Mouse (Mus musculus) c-Kit-positive CD71-positive TER-119-positive erythroid progenitor cells, embryonic 14.5 days (primary cell): ENCODE measurements around the gene Spic.

ENCODE experiments used
- DNase-seq: peaks from one replicate; pipeline ENCODE4 v3.0.0-alpha.2; 2013; ENCODE audit warnings: low spot score

The Spic gene

GRCm38 (mm10) chr10:88645448-88645847, 39.4 kb downstream of the Spic start:
- no peak for DNase-seq

DNA sequence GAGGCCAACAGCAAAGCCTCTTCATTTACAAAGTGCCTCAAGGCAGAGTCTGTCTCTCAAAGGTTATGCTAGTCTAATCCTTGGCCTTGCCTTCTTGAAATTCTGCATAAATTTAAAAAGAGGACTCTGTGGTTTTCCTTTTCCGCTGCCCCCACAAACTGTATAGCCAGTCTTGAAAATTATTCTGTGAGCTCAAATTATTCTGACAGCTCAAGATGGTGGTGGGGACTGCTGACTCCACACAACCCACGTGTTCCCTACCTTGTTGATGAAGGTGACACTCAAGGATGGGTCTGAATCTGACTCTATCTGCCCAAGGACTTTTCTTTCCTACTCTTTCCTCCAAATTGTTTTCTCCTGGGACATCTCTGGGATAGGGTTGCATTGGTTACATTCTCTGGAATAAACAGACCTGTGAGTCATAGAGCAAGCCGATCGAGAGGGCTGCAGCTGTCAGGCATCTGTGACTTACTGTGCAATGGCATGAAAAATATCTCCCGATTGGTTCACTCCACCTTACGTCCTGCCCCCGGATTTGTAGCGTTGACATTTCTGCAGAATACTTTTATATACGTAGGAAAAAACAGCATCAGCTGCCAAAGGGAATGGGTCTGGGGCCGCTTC, 53.4 kb downstream of the Spic start:
- DNase-seq, result no peak

DNA sequence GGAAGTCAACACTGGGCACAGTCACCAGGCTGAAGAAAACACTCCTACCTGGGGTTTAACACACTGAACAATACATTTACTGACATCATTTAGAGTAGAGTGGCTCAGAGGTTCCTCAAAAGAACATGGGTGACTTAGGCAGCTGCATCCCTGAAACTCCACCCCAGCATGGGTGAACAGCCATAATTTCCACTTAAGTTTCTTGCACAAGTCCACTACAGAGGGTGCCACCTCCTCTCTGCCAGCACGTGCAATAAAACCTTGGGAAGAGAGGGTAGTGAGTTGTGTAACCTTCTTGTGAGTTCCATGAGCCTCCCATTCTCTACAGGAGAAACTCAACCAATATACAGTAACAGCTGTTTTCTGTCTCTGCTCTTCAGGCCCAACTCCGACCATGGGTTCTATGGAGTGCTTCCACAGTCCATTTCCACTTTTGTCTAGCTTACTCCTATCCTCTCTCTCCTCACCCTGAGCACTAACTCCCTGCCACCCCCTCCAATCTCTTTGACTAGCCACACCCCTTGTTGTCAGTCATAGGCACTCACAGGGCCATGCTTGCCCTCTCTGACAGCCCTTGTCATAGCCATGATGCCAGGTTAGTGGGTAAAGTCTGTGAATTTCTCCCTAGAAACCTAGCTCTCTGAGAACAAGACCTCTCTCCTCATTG, 54.0 kb downstream of the Spic start:
- no peak for DNase-seq

DNA sequence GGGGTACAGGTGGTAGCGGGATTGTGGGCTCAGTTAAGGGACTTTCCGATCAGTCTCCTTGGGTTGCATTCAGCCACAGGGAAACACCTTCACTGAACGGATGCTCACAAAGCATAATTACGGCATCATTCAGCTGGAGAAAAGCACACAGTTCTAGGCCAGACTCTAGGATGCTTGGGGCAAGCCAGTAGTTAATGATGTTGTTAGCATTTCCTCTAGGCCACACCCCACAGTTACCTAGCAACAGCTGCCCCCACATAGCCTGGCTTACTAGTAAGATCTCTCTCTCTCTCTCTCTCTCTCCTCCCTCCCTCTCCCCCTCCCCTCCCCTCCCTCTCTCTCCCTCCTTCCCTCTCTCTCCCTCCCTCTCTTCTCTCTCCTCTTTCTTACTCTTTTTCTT, 57.8 kb downstream of the Spic start:
- no peak for DNase-seq

DNA sequence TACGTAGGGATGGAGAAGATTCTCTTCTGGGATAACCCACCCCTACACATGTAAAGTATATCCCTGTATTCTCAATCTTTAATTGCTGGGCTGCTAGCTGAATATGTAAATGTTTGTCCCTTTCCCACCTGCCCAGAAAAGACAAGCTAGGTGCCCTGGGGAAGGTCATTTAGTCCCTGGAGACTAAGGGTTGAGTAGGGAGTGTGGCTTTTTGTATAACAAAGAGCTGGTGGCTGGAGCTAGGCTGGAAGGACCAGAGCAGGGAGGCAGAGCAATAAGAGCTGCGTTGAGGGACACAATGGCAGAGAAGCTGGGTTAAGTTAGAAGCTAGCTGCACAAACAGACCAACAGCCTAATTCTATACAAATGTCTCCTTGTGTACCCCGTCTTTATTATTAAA, 58.6 kb downstream of the Spic start:
- no peak for DNase-seq
